Mouse (Mus musculus): ENCODE results near the gene Tiam2. TPM values are rescaled to one million over a fixed set of nuclear protein-coding genes. Genes with fewer than 3 reads are reported as not detected.

Tiam2 gene
- 0.35 TPM in 1 of 2 replicates, not detected in the other for polyA plus RNA-seq (2012; ENCODE audit: insufficient read depth, low replicate concordance)

DNA sequence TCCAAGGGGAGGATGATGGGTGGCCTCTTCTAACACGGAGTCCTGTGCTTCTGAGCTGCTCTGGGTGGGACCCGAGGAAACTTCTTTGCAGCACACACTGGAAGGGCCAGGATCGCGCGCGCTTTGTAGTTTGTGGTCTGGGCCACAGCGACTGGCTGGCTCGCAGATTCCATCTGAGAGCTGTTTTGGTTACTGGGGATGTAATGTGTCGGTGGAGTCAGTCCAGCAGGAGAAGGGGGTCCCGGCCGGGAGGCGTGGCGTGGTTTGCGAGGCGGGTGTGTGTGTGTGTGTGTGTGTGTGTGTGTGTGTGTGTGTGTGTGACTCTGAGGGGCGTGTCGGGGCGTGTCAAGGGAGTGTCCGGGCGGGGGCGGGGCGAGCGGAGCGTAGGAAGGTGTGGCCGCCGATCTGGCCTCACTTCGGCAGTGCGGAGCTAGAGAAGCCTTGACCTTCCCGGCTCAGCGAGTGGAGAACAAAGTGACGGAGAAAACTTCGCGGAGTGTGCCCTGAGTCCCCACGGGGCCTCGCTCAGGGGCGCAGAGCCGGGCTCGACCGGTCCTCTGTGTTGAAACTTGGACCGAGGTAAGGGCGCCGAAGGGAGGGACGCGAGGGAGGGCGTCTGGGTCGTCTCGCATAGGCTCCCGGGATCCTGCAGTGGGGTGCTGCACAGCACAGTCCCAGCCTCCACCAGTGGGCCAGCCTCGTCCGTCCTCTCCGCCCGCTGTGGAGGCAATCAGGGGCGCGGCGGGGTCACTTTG lies at the start of gene Tiam2:
TSS of gene Tiam2 (plus strand) at position 426 of the 755 bp plus-strand sequence.
- Histone ChIP-seq H3K9me3 (no peaks in the 10 kb centered on the region), H3K4me3 (replicated peaks) (peak within 1 kb of the TSS; percentile 94), H3K36me3 (replicated peaks; ENCODE audit: low read length) (no peaks in the 10 kb centered on the region), H3K27me3 (replicated peaks) (peaks cover 60% of the 10 kb centered on the region), H3K4me1 (peaks cover 24% of the 10 kb centered on the region)
- no peak for TF ChIP-seq FLI1 (IDR thresholded peaks at IDR 0.05; ENCODE audit: low read length)
- no peak for TF ChIP-seq GATA1 (IDR thresholded peaks at IDR 0.05; ENCODE audit: borderline replicate concordance, low read length)

DNA sequence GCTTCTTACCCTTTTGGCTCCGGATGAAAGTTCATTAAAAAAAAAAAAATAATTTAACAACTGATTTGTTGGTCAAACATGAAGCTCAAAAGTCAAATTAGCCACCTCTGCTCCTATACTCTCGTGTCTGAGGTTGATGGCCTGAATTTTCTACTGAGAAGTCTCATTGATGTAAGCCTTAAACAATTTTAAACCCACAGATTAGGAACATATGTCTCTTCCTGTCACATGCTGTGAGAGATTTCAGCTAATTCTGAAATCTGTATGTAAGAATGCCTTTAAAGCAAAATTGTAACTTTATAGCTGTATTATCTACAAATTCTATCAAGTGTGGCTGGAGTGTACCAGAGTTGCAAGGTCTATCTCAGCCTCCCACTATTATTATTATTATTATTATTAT lies 46.1 kb upstream of the Tiam2 start:
- H3K9me3 ChIP-seq = no peaks in the 10 kb centered on the region
- H3K4me3 ChIP-seq (replicated peaks) = no peak overlapping the region
- H3K36me3 ChIP-seq (replicated peaks; ENCODE audit: low read length) = no peaks in the 10 kb centered on the region
- TF ChIP-seq FLI1 (IDR thresholded peaks at IDR 0.05; ENCODE audit: low read length) (no peak), GATA1 (IDR thresholded peaks at IDR 0.05; ENCODE audit: borderline replicate concordance, low read length) (no peak)
- H3K4me1 ChIP-seq = peaks cover 25% of the 10 kb centered on the region
- no peaks in the 10 kb centered on the region for H3K27me3 ChIP-seq (replicated peaks)

DNA sequence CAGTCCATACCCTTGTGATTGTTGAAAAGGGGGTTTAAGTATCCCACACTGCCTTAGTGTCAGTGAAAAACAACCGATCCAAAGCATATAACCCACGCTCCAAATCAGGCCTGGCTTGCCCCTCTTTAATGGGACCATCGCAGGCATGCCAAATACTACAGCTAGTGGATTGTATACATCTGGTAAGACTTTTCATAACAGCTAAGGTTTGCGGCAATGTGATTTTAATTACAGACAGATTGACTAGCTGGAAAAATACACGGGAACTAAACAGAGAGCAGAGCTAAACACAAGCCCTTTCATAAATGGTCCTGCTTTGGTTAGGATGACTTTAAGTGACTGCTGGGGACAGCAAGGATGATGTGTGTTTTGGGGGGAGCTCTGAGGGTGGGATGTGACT lies 44.4 kb upstream of the Tiam2 start:
- H3K4me1 ChIP-seq = peaks cover 34% of the 10 kb centered on the region
- TF ChIP-seq FLI1 (IDR thresholded peaks at IDR 0.05; ENCODE audit: low read length) (no peak), GATA1 (IDR thresholded peaks at IDR 0.05; ENCODE audit: borderline replicate concordance, low read length) (no peak)
- H3K9me3 ChIP-seq = no peaks in the 10 kb centered on the region
- no peaks in the 10 kb centered on the region for H3K36me3 ChIP-seq (replicated peaks; ENCODE audit: low read length)
- H3K27me3 ChIP-seq (replicated peaks) = no peaks in the 10 kb centered on the region
- H3K4me3 ChIP-seq (replicated peaks) = no peak overlapping the region

- peaks cover 20% of the 10 kb centered on the region for H3K4me1 ChIP-seq
- no peak overlapping the region for H3K4me3 ChIP-seq (replicated peaks)
- TF ChIP-seq GATA1 (IDR thresholded peaks at IDR 0.05; ENCODE audit: borderline replicate concordance, low read length) (no peak), FLI1 (IDR thresholded peaks at IDR 0.05; ENCODE audit: low read length) (no peak)
- H3K27me3 ChIP-seq (replicated peaks) = no peaks in the 10 kb centered on the region
- H3K36me3 ChIP-seq (replicated peaks; ENCODE audit: low read length) = no peaks in the 10 kb centered on the region
- H3K9me3 ChIP-seq = peaks cover 7% of the 10 kb centered on the region; the same call in 1 of the 2 replicates
Measured at GRCm38 (mm10) chr17:3285030-3285671, 41.2 kb upstream of the Tiam2 start.

- H3K27me3 ChIP-seq (replicated peaks) = no peaks in the 10 kb centered on the region
- peaks cover 7% of the 10 kb centered on the region; the same call in 1 of the 2 replicates for H3K9me3 ChIP-seq
- TF ChIP-seq GATA1 (IDR thresholded peaks at IDR 0.05; ENCODE audit: borderline replicate concordance, low read length) = no peak
- TF ChIP-seq FLI1 (IDR thresholded peaks at IDR 0.05; ENCODE audit: low read length) = no peak
Measured at GRCm38 (mm10) chr17:3286123-3286825, 40.1 kb upstream of the Tiam2 start.

GRCm38 (mm10) chr17:3288341-3288740 lies 38.0 kb upstream of the Tiam2 start:
- Histone ChIP-seq H3K9me3 (peaks cover 7% of the 10 kb centered on the region; the same call in 1 of the 2 replicates), H3K4me1 (peaks cover 24% of the 10 kb centered on the region), H3K4me3 (replicated peaks) (no peak overlapping the region), H3K36me3 (replicated peaks; ENCODE audit: low read length) (peaks cover 15% of the 10 kb centered on the region), H3K27me3 (replicated peaks) (no peaks in the 10 kb centered on the region)
- no peak for TF ChIP-seq FLI1 (IDR thresholded peaks at IDR 0.05; ENCODE audit: low read length)
- no peak for TF ChIP-seq GATA1 (IDR thresholded peaks at IDR 0.05; ENCODE audit: borderline replicate concordance, low read length)

More at GRCm38 (mm10) chr17:3286123-3286825, 40.1 kb upstream of the Tiam2 start:
- Histone ChIP-seq H3K4me1 (peaks cover 20% of the 10 kb centered on the region), H3K4me3 (replicated peaks) (no peak overlapping the region), H3K36me3 (replicated peaks; ENCODE audit: low read length) (no peaks in the 10 kb centered on the region)

DNA sequence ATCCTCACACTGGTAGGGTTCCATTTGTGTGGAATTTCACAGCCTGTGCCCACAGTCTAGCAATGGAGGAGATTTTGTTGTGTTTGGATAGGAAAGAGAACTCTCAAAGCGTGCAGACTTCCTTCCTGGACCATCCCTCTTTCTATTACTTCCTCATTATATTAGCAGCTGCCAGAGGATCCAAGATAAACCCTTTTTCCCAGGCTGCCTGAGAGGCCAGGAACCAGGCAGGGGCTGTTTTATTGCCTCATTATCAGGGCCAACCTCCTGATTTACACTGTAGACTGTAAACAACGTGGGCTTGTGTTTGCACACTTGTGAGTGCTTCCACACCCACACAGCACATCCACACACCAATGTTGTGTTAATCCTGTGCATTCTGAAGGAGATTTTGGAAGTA lies 31.3 kb upstream of the Tiam2 start:
- H3K36me3 ChIP-seq (replicated peaks; ENCODE audit: low read length) = peaks cover 22% of the 10 kb centered on the region
- TF ChIP-seq GATA1 (IDR thresholded peaks at IDR 0.05; ENCODE audit: borderline replicate concordance, low read length) = no peak
- no peak for TF ChIP-seq FLI1 (IDR thresholded peaks at IDR 0.05; ENCODE audit: low read length)
- H3K9me3 ChIP-seq = no peaks in the 10 kb centered on the region

DNA sequence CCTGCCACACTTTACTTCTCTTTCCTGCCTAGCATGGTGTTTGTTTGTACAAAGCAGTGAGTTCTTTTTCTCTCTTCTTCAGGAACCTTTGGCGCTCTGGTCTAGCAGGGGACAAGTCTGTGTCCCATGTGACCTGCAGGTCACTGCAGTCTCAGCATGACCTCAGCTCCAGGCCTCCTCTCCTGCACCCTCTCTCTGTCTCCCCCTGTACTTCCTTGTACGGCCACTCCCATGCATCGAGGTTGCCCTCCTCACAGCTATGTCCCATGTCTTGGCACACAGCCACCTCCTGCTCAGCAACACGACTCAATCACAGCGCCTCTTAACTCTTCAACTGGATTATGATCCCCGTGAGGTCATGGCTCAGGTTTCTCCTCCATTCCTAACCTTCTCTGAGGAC lies 26.9 kb upstream of the Tiam2 start:
- TF ChIP-seq FLI1 (IDR thresholded peaks at IDR 0.05; ENCODE audit: low read length) = no peak
- no peak for TF ChIP-seq GATA1 (IDR thresholded peaks at IDR 0.05; ENCODE audit: borderline replicate concordance, low read length)
- Histone ChIP-seq H3K27me3 (replicated peaks) (no peaks in the 10 kb centered on the region), H3K9me3 (no peaks in the 10 kb centered on the region), H3K36me3 (replicated peaks; ENCODE audit: low read length) (peaks cover 2% of the 10 kb centered on the region), H3K4me1 (no peaks in the 10 kb centered on the region; the same call in 1 of the 2 replicates), H3K4me3 (replicated peaks) (peak overlapping the region; percentile 9)

More for the DNA sequence above, 31.3 kb upstream of the Tiam2 start:
- H3K4me1 ChIP-seq = peaks cover 12% of the 10 kb centered on the region
- H3K27me3 ChIP-seq (replicated peaks) = no peaks in the 10 kb centered on the region
- H3K4me3 ChIP-seq (replicated peaks) = no peak overlapping the region

DNA sequence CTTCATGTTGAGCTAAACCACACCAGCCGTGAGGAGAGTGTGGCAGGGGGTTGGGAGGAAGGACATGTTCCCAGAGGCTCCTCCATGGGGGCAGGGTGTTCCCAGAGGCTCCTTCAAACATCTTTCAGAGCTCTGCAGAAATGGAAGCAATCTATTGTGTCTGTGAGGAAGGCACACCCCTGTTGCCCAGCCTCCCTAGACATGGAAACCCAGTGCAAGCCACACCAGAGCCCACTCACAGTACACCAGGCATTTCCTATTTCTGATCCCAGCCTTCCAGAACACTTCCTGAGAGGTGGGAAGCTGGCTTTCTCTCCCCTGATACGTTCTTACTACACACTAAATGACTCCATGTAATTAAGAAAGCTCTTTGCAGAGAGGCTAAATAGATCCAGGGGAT lies 20.4 kb upstream of the Tiam2 start:
- H3K4me3 ChIP-seq (replicated peaks) = no peak overlapping the region
- TF ChIP-seq GATA1 (IDR thresholded peaks at IDR 0.05; ENCODE audit: borderline replicate concordance, low read length) = no peak
- no peak for TF ChIP-seq FLI1 (IDR thresholded peaks at IDR 0.05; ENCODE audit: low read length)
- H3K36me3 ChIP-seq (replicated peaks; ENCODE audit: low read length) = peaks cover 13% of the 10 kb centered on the region
- peaks cover 26% of the 10 kb centered on the region for H3K4me1 ChIP-seq
- no peaks in the 10 kb centered on the region for H3K27me3 ChIP-seq (replicated peaks)
- peaks cover 9% of the 10 kb centered on the region for H3K9me3 ChIP-seq

Data from megakaryocyte, embryonic 14.5 days (primary cell).